Mouse (Mus musculus) kidney, postnatal 0 days (tissue): ENCODE measurements around the gene Gjc1. TPM values are rescaled to one million over a fixed set of nuclear protein-coding genes. Genes with fewer than 3 reads are reported as not detected.
A peak's percentile ranks its signal among the peaks of the same experiment; 100 is the strongest.

Source experiments
- ATAC-seq: fragments of 200-750 bp; cut with Nextera tagmentation; replicated peaks from 2 replicates; pipeline ENCODE4 v1.8.0; 2017; ENCODE audit warnings: low read depth, moderate number of reproducible peaks, moderate TSS enrichment, moderate library complexity; ENCODE audit not compliant: low FRiP score
- DNase-seq: peaks from one replicate; pipeline ENCODE4 v3.0.0-alpha.2; 2016; ENCODE audit warnings: low spot score
- H3K27ac ChIP-seq: fragments of 300-500 bp; sonication (generic); 2 replicates; pipeline ENCODE4 v1.5.1; 2014; ENCODE audit warnings: mild to moderate bottlenecking
- H3K27me3 ChIP-seq: fragments of 300-500 bp; sonication (generic); 2 replicates; pipeline ENCODE4 v1.6.1; 2014; ENCODE audit warnings: low read length, mixed read lengths; ENCODE audit not compliant: insufficient read depth
- H3K36me3 ChIP-seq: fragments of 300-500 bp; sonication (generic); 2 replicates; pipeline ENCODE4 v1.6.1; 2014; ENCODE audit warnings: low read length, mixed read lengths; ENCODE audit not compliant: insufficient read depth
- H3K4me1 ChIP-seq: fragments of 300-500 bp; sonication (generic); replicated peaks from 2 replicates; pipeline ENCODE4 v1.6.1; 2014; ENCODE audit warnings: antibody characterized with exemption, low read length, mixed read lengths; ENCODE audit not compliant: insufficient read depth
- H3K4me2 ChIP-seq: fragments of 300-500 bp; sonication (generic); 2 replicates; pipeline ENCODE4 v1.6.1; 2014; ENCODE audit warnings: mild to moderate bottlenecking, low read length, moderate library complexity, mixed read lengths
- H3K4me3 ChIP-seq: fragments of 300-500 bp; sonication (generic); replicated peaks from 2 replicates; pipeline ENCODE4 v1.5.1; 2014; ENCODE audit warnings: low read depth, low read length
- H3K9ac ChIP-seq: fragments of 300-500 bp; sonication (generic); 2 replicates; pipeline ENCODE4 v1.6.1; 2014; ENCODE audit warnings: low read depth, low read length
- H3K9me3 ChIP-seq: fragments of 300-500 bp; sonication (generic); replicated peaks from 2 replicates; pipeline ENCODE4 v1.6.1; 2016; ENCODE audit warnings: low read length, inconsistent platforms, mixed read lengths
- CTCF ChIP-seq: IDR thresholded peaks from 2 replicates; pipeline ENCODE4 v1.5.1; 2016; ENCODE audit warnings: antibody characterized with exemption, low read depth, mild to moderate bottlenecking, moderate library complexity
- WGBS: fragments of 180-500 bp; shearing (Covaris S2); extraction: QIAGEN DNeasy Blood & Tissue Kit; methylation state at CpG from one replicate; pipeline ENCODE4 v1.1.7; 2014; 5-methylcytosine and 5-hydroxymethylcytosine counted together
- polyA plus RNA-seq: library from polyadenylated mRNA; unstranded; fragments of >200 nt; fragmentation: Nextera tagmentation; extraction: Ambion mirVana; gene quantifications from 2 replicates; pipeline ENCODE4 v1.2.1, GENCODE M21; 2015

Gene Gjc1
- polyA plus RNA-seq, 1 experiment from 2014 or later, result 44.2 TPM

- TF ChIP-seq CTCF, result no peak
- Histone ChIP-seq H3K4me3 (no peak overlapping the region), H3K4me1 (no peaks in the 10 kb centered on the region), H3K9me3 (no peaks in the 10 kb centered on the region), H3K9ac (no peak overlapping the region), H3K27ac (no peak overlapping the region), H3K27me3 (no peaks in the 10 kb centered on the region), H3K36me3 (no peaks in the 10 kb centered on the region), H3K4me2 (no peak overlapping the region)
- DNase-seq, result no peak
- ATAC-seq, result no peak
- WGBS, result 77% methylated on average over 7 of the region's 7 CpGs
These were observed 64.1 kb downstream of the Gjc1 start for GRCm38 (mm10) chr11:102755391-102755790.

- peak overlapping the region; percentile 32 for H3K9ac ChIP-seq
- no peak overlapping the region for H3K27ac ChIP-seq
- no peak for TF ChIP-seq CTCF
- peak overlapping the region; percentile 37 for H3K4me2 ChIP-seq
- DNase-seq (no peak), ATAC-seq (no peak)
- no peaks in the 10 kb centered on the region for H3K9me3 ChIP-seq
- H3K27me3 ChIP-seq, result no peaks in the 10 kb centered on the region
- no peaks in the 10 kb centered on the region for H3K4me1 ChIP-seq
- H3K4me3 ChIP-seq, result no peak overlapping the region
- no peaks in the 10 kb centered on the region for H3K36me3 ChIP-seq
- 34% methylated on average over 4 of the region's 4 CpGs for WGBS
These were observed 65.1 kb downstream of the Gjc1 start for GRCm38 (mm10) chr11:102754416-102754815.

GRCm38 (mm10) chr11:102753591-102754324 lies 65.7 kb downstream of the Gjc1 start:
- H3K4me3 ChIP-seq, result no peak overlapping the region
- H3K9ac ChIP-seq, result peak overlapping the region; percentile 32

GRCm38 (mm10) chr11:102752896-102753590 lies 66.5 kb downstream of the Gjc1 start:
- Histone ChIP-seq H3K4me3 (no peak overlapping the region), H3K27ac (no peak overlapping the region), H3K4me1 (no peaks in the 10 kb centered on the region), H3K9ac (no peak overlapping the region), H3K9me3 (no peaks in the 10 kb centered on the region), H3K4me2 (no peak overlapping the region), H3K27me3 (no peaks in the 10 kb centered on the region), H3K36me3 (no peaks in the 10 kb centered on the region)
- no peak for DNase-seq
- TF ChIP-seq CTCF, result no peak
- no peak for ATAC-seq
- 67% methylated on average over 13 of the region's 13 CpGs for WGBS

More at GRCm38 (mm10) chr11:102753591-102754324, 65.7 kb downstream of the Gjc1 start:
- no peaks in the 10 kb centered on the region for H3K36me3 ChIP-seq
- H3K4me1 ChIP-seq, result no peaks in the 10 kb centered on the region
- TF ChIP-seq CTCF, result no peak
- 44% methylated on average over 17 of the region's 18 CpGs for WGBS
- H3K27me3 ChIP-seq, result no peaks in the 10 kb centered on the region
- DNase-seq (no peak), ATAC-seq (0 out of 2 replicates have a peak, but pooled peaks have one; percentile 33)
- peak overlapping the region; percentile 37 for H3K4me2 ChIP-seq
- H3K9me3 ChIP-seq, result no peaks in the 10 kb centered on the region
- no peak overlapping the region for H3K27ac ChIP-seq

GRCm38 (mm10) chr11:102749712-102750111 lies 69.8 kb downstream of the Gjc1 start:
- no peaks in the 10 kb centered on the region for H3K4me1 ChIP-seq
- DNase-seq (no peak), ATAC-seq (no peak)
- TF ChIP-seq CTCF, result no peak
- no peak overlapping the region for H3K27ac ChIP-seq
- 78% methylated on average over 2 of the region's 2 CpGs for WGBS
- no peak overlapping the region for H3K4me3 ChIP-seq
- no peak overlapping the region for H3K4me2 ChIP-seq
- no peaks in the 10 kb centered on the region for H3K36me3 ChIP-seq
- H3K27me3 ChIP-seq, result no peaks in the 10 kb centered on the region
- no peaks in the 10 kb centered on the region for H3K9me3 ChIP-seq
- H3K9ac ChIP-seq, result no peak overlapping the region

Other genes starting within 250 kb of the Gjc1 start
- gene Gm11627, start 240.2 kb downstream of the Gjc1 start, polyA plus RNA-seq, result 8.6 and 8.9 TPM in 2 replicates
- gene Fzd2, start 215.3 kb downstream of the Gjc1 start, polyA plus RNA-seq, result 21.8 and 25.9 TPM in 2 replicates
- 0.32 and 0.36 TPM in 2 replicates for gene Meioc, start 156.0 kb downstream of the Gjc1 start, polyA plus RNA-seq
- 35.3 and 42.8 TPM in 2 replicates for gene Ccdc43, start 121.9 kb downstream of the Gjc1 start, polyA plus RNA-seq
- gene Adam11, start 58.3 kb downstream of the Gjc1 start, polyA plus RNA-seq, result 5.9 and 7.7 TPM in 2 replicates
- 2.9 and 3.0 TPM in 2 replicates for gene Higd1b, start 16.1 kb upstream of the Gjc1 start, polyA plus RNA-seq
- 127 and 140 TPM in 2 replicates for gene Eftud2, start 61.3 kb upstream of the Gjc1 start, polyA plus RNA-seq
- gene Ccdc103, start 61.5 kb upstream of the Gjc1 start, polyA plus RNA-seq, result 1.8 and 2.1 TPM in 2 replicates
- 0.11 TPM in 1 of 2 replicates, not detected in the other for gene Fam187a, start 65.5 kb upstream of the Gjc1 start, polyA plus RNA-seq
- 0.20 and 0.33 TPM in 2 replicates for gene Gfap, start 81.2 kb upstream of the Gjc1 start, polyA plus RNA-seq
- gene Kif18b, start 105.4 kb upstream of the Gjc1 start, polyA plus RNA-seq, result 2.6 and 3.4 TPM in 2 replicates
- 1.4 and 2.3 TPM in 2 replicates for gene C1ql1, start 127.0 kb upstream of the Gjc1 start, polyA plus RNA-seq
- 60.3 and 60.7 TPM in 2 replicates for gene Nmt1, start 208.5 kb upstream of the Gjc1 start, polyA plus RNA-seq
- 103 and 106 TPM in 2 replicates for gene Dcakd, start 208.6 kb upstream of the Gjc1 start, polyA plus RNA-seq